8 mouse cellular contexts compared by ENCODE assay signal in genomic region chr19:46042476-46043011, GRCm38 (mm10). TPM values are rescaled to one million over a fixed set of nuclear protein-coding genes. Genes with fewer than 3 reads are reported as not detected.
A peak's percentile ranks its signal among the peaks of the same experiment; 100 is the strongest.
DNase-seq lines count a peak whose midpoint lies in the region; ATAC-seq and TF ChIP-seq lines count a peak whose summit lies in the region.

No protein-coding gene starts in this region.

- peak; percentile 18; the same call in 1 of the 2 replicates for ATAC-seq in hindbrain, embryonic 14.5 days (ENCODE audit: low FRiP score)
- ATAC-seq in limb, embryonic 12.5 days (ENCODE audit: insufficient number of reproducible peaks, insufficient read depth, low FRiP score, low TSS enrichment, low read depth): no peak
- ATAC-seq in inflammation-experienced regulatory T-cells, adult 6 months: no peak

- peak overlapping the region; percentile 73 for H3K4me2 ChIP-seq in hindbrain, embryonic 14.5 days (replicated peaks)
- peak overlapping the region; percentile 98 for H3K4me2 ChIP-seq in limb, embryonic 12.5 days

- DNase-seq in 3T3-L1 (ENCODE audit: low read depth, low spot score): peak; percentile 74
- DNase-seq in embryo, embryonic 9.5 days (ENCODE audit: extremely low spot score): peak; percentile 75
- no peak for DNase-seq in hindbrain, embryonic 14.5 days (ENCODE audit: low spot score)
- DNase-seq in naive thymus-derived CD4-positive, alpha-beta T cell, adult 2 months (ENCODE audit: low read depth): peak; percentile 65
- peak; percentile 35 for DNase-seq in yolk sac, embryonic 10.5 days (ENCODE audit: low spot score)

- H3K4me1 ChIP-seq in E14TG2a.4 (replicated peaks; ENCODE audit: low read depth, low read length): peaks cover 75% of the 10 kb centered on the region
- peaks cover 71% of the 10 kb centered on the region for H3K4me1 ChIP-seq in hindbrain, embryonic 14.5 days (replicated peaks; ENCODE audit: control insufficient read depth, insufficient read depth, low read length)
- peaks cover 68% of the 10 kb centered on the region for H3K4me1 ChIP-seq in limb, embryonic 12.5 days (replicated peaks)

- H3K9me3 ChIP-seq in E14TG2a.4 (ENCODE audit: low read length): no peaks in the 10 kb centered on the region
- H3K9me3 ChIP-seq in hindbrain, embryonic 14.5 days (ENCODE audit: control insufficient read depth, low read length): no peaks in the 10 kb centered on the region
- H3K9me3 ChIP-seq in limb, embryonic 12.5 days: no peaks in the 10 kb centered on the region

- H3K27me3 ChIP-seq in E14TG2a.4 (ENCODE audit: insufficient read depth, low read length): no peaks in the 10 kb centered on the region
- no peaks in the 10 kb centered on the region for H3K27me3 ChIP-seq in hindbrain, embryonic 14.5 days (ENCODE audit: control insufficient read depth, insufficient read depth, low read length)
- no peaks in the 10 kb centered on the region for H3K27me3 ChIP-seq in limb, embryonic 12.5 days

- H3K4me3 ChIP-seq in E14TG2a.4 (replicated peaks; ENCODE audit: low read length): peak overlapping the region; percentile 91
- H3K4me3 ChIP-seq in hindbrain, embryonic 14.5 days (replicated peaks; ENCODE audit: low read length): peak overlapping the region; percentile 96
- H3K4me3 ChIP-seq in limb, embryonic 12.5 days (replicated peaks): peak overlapping the region; percentile 95

- H3K27ac ChIP-seq in hindbrain, embryonic 14.5 days: peak overlapping the region; percentile 93
- peak overlapping the region; percentile 99 for H3K27ac ChIP-seq in limb, embryonic 12.5 days

- TF ChIP-seq CTCF in E14TG2a.4 (conservative IDR thresholded peaks at IDR 0.05; ENCODE audit: low read length): no peak

- H3K36me3 ChIP-seq in E14TG2a.4 (ENCODE audit: insufficient read depth, low read length): peaks cover 10% of the 10 kb centered on the region
- no peaks in the 10 kb centered on the region for H3K36me3 ChIP-seq in hindbrain, embryonic 14.5 days (replicated peaks; ENCODE audit: control insufficient read depth, insufficient read depth)
- H3K36me3 ChIP-seq in limb, embryonic 12.5 days: no peaks in the 10 kb centered on the region

- 4% methylated on average over 6 of the region's 6 CpGs for WGBS in hindbrain, embryonic 14.5 days
- 6% methylated on average over 6 of the region's 6 CpGs for WGBS in limb, embryonic 12.5 days

- peak overlapping the region; percentile 94 for H3K9ac ChIP-seq in hindbrain, embryonic 14.5 days
- H3K9ac ChIP-seq in limb, embryonic 12.5 days (replicated peaks): peak overlapping the region; percentile 65

RNA-seq across cellular contexts. Expression of gene Pprc1, which starts 2.1 kb away (rescaled TPM):
- polyA plus RNA-seq in hindbrain, embryonic 14.5 days (2014; fragmentation: Nextera tagmentation; extraction: Ambion mirVana): 19.1 and 29.6 TPM in 2 replicates
- 32.7 and 39.1 TPM in 2 replicates for polyA plus RNA-seq in limb, embryonic 12.5 days (2016; fragmentation: Nextera tagmentation; extraction: Ambion mirVana)
- polyA plus RNA-seq in inflammation-experienced regulatory T-cells, adult 6 months (2017; shearing (Covaris generic)): 10 to 100 TPM; 10.4 to 20.5 (median 20.3) TPM

RNA-seq across cellular contexts. Expression of gene Ldb1, which starts 2.5 kb away (rescaled TPM):
- 92.2 and 95.4 TPM in 2 replicates for polyA plus RNA-seq in hindbrain, embryonic 14.5 days (2014; fragmentation: Nextera tagmentation; extraction: Ambion mirVana)
- polyA plus RNA-seq in limb, embryonic 12.5 days (2016; fragmentation: Nextera tagmentation; extraction: Ambion mirVana): 135 and 145 TPM in 2 replicates
- polyA plus RNA-seq in inflammation-experienced regulatory T-cells, adult 6 months (2017; shearing (Covaris generic)): 10 to 100 TPM; 28.4 to 51.7 (median 49.6) TPM

RNA-seq across cellular contexts. Expression of gene Nolc1, which starts 33.1 kb away (rescaled TPM):
- 58.1 and 63.2 TPM in 2 replicates for polyA plus RNA-seq in hindbrain, embryonic 14.5 days (2014; fragmentation: Nextera tagmentation; extraction: Ambion mirVana)
- 107 TPM in 2 replicates for polyA plus RNA-seq in limb, embryonic 12.5 days (2016; fragmentation: Nextera tagmentation; extraction: Ambion mirVana)
- polyA plus RNA-seq in inflammation-experienced regulatory T-cells, adult 6 months (2017; shearing (Covaris generic)): 10 to 100 TPM; 53.4 to 77.2 (median 65.0) TPM

RNA-seq across cellular contexts. Expression of gene Hps6, which starts 39.2 kb away (rescaled TPM):
- 2.9 and 3.1 TPM in 2 replicates for polyA plus RNA-seq in hindbrain, embryonic 14.5 days (2014; fragmentation: Nextera tagmentation; extraction: Ambion mirVana)
- polyA plus RNA-seq in limb, embryonic 12.5 days (2016; fragmentation: Nextera tagmentation; extraction: Ambion mirVana): 6.4 and 7.2 TPM in 2 replicates
- 1 to 10 TPM; 1.3 to 3.1 (median 2.6) TPM for polyA plus RNA-seq in inflammation-experienced regulatory T-cells, adult 6 months (2017; shearing (Covaris generic))

RNA-seq across cellular contexts. Expression of gene Armh3, which starts 44.3 kb away (rescaled TPM):
- 17.7 and 18.7 TPM in 2 replicates for polyA plus RNA-seq in hindbrain, embryonic 14.5 days (2014; fragmentation: Nextera tagmentation; extraction: Ambion mirVana)
- polyA plus RNA-seq in limb, embryonic 12.5 days (2016; fragmentation: Nextera tagmentation; extraction: Ambion mirVana): 19.8 and 19.9 TPM in 2 replicates
- polyA plus RNA-seq in inflammation-experienced regulatory T-cells, adult 6 months (2017; shearing (Covaris generic)): 10 to 100 TPM in 1 of 3 experiments, 1 to 10 TPM in 2; 8.0 to 10.9 (median 9.5) TPM
